Mouse (Mus musculus) mammary gland, adult 2 months (tissue): ENCODE results near the gene Ctsj. TPM values are rescaled to one million over a fixed set of nuclear protein-coding genes. Genes with fewer than 3 reads are reported as not detected.

Experiments
- polyA plus RNA-seq: library from polyadenylated mRNA; depleted of rRNA; stranded (reverse); fragments of >200 nt; gene quantifications from 2 replicates; pipeline ENCODE4 v1.2.3, GENCODE M21; 2012; ENCODE audit warnings: low replicate concordance; rRNA removed

Ctsj gene
- polyA plus RNA-seq, result 0.14 TPM in 1 of 2 replicates, not detected in the other

GRCm38 (mm10) chr13:61005859-61006258 lies at the start of gene Ctsj:
TSS of gene Ctsj (minus strand) at chr13:61005959.

DNA sequence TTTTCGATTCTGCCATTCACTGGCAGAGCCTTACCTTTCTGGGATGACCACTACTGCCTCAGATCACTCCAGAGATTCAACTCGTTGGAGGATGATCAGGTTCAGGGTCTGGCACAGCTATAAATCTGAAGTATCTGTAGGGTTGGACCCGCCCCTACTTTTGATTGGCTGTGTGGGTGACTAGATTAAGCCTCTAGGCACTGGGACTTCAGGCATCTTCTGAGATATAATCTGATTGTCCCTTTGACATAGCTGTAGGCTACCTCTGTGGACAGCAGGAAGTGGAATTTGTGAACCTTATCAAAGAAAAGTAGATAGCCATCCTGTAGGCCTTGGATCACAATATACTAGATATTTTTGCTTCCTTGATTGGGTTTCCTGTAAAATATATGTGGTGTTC lies 34.8 kb upstream of the Ctsj start, which contains the start of gene Ctsq:
Gene Ctsq, minus strand, starts transcription at position 101 of the 400 bp plus-strand sequence.

Other genes starting within 250 kb of the Ctsj start
- gene BC051665, start 219.6 kb downstream of the Ctsj start, polyA plus RNA-seq, result not detected in 2 replicates
- not detected in 2 replicates for gene Ctsll3, start 203.1 kb downstream of the Ctsj start, polyA plus RNA-seq
- not detected in 2 replicates for gene 4930486L24Rik, start 141.5 kb downstream of the Ctsj start, polyA plus RNA-seq
- gene Gm49392, start 109.1 kb downstream of the Ctsj start, polyA plus RNA-seq, result 0.42 and 0.49 TPM in 2 replicates
- gene Ctla2b, start 108.5 kb downstream of the Ctsj start, polyA plus RNA-seq, result 1.4 and 3.7 TPM in 2 replicates
- not detected in 2 replicates for gene Tpbpb, start 101.1 kb downstream of the Ctsj start, polyA plus RNA-seq
- not detected in 2 replicates for gene Gm49393, start 70.4 kb downstream of the Ctsj start, polyA plus RNA-seq
- gene Gm49391, start 69.4 kb downstream of the Ctsj start, polyA plus RNA-seq, result 1.3 and 4.2 TPM in 2 replicates
- 8.1 and 24.1 TPM in 2 replicates for gene Ctla2a, start 69.3 kb downstream of the Ctsj start, polyA plus RNA-seq
- not detected in 2 replicates for gene Tpbpa, start 64.0 kb downstream of the Ctsj start, polyA plus RNA-seq
- gene Ctsq, start 34.7 kb upstream of the Ctsj start, polyA plus RNA-seq, result not detected in 2 replicates
- gene Ctsr, start 158.3 kb upstream of the Ctsj start, polyA plus RNA-seq, result not detected in 2 replicates
- gene Cts6, start 197.5 kb upstream of the Ctsj start, polyA plus RNA-seq, result not detected in 2 replicates
- not detected in 2 replicates for gene Cts8, start 249.4 kb upstream of the Ctsj start, polyA plus RNA-seq